ENCODE assay signal across 9 mouse cellular contexts in genomic region chr10:75951424-75952050, GRCm38 (mm10). TPM values are rescaled to one million over a fixed set of nuclear protein-coding genes. Genes with fewer than 3 reads are reported as not detected.
DNase-seq lines count a peak whose midpoint lies in the region; ATAC-seq lines count a peak whose summit lies in the region.
"Had no signal": no experiment of that assay in that cellular context is flagged by ENCODE, and none has a peak within 500 bp of the region (broad histone marks: within the 10 kb centered on the region; RNA-seq: fewer than 3 reads in every experiment).

No protein-coding gene starts in this region.

- WGBS in hindbrain, embryonic 15.5 days: 4% methylated on average over 13 of the region's 13 CpGs

- peak; percentile 79 for ATAC-seq in erythroblast, adult 5-6 weeks (replicated peaks; ENCODE audit: low FRiP score, poor library complexity, severe bottlenecking)
- 0 out of 2 replicates have a peak, but pooled peaks have one; percentile 21 for ATAC-seq in hindbrain, embryonic 15.5 days (ENCODE audit: low FRiP score, low read depth)

- peak overlapping the region; percentile 36 for H3K4me3 ChIP-seq in hindbrain, embryonic 15.5 days

- DNase-seq in gastrocnemius, postnatal 10 days: peak; percentile 41
- no peak for DNase-seq in gastrocnemius, postnatal 14 days
- DNase-seq in adipocyte (ENCODE audit: low spot score) (peak; percentile 82), liver (peak; percentile 63)
- DNase-seq in monocyte, adult 2 months (ENCODE audit: low read depth in 1 of 2, low spot score in 2 of 2): peak; percentile 9 to 30
- DNase-seq in ovary, postnatal 36 days (ENCODE audit: low spot score): no peak

- H3K9ac ChIP-seq in hindbrain, embryonic 15.5 days: peak overlapping the region; percentile 39; the same call in 1 of the 2 replicates

- H3K27ac ChIP-seq in hindbrain, embryonic 15.5 days (replicated peaks): no peak overlapping the region

- no peaks in the 10 kb centered on the region for H3K36me3 ChIP-seq in hindbrain, embryonic 15.5 days

- peak overlapping the region; percentile 74 for H3K4me2 ChIP-seq in hindbrain, embryonic 15.5 days

- intact Hi-C loops in gastrocnemius, postnatal 14 days (cut with DNase I; ENCODE audit: low total_unique reads): loop anchor here (2.0 kb wide), 1 partner anchor 209 kb away; no protein-coding TSS in a partner anchor

- peaks cover 6% of the 10 kb centered on the region; the same call in 1 of the 2 replicates for H3K27me3 ChIP-seq in hindbrain, embryonic 15.5 days

- H3K9me3 ChIP-seq in hindbrain, embryonic 15.5 days: no peaks in the 10 kb centered on the region

- H3K4me1 ChIP-seq in hindbrain, embryonic 15.5 days (replicated peaks): peaks cover 15% of the 10 kb centered on the region

RNA-seq across cellular contexts. Expression of gene Gm5134, which starts 2.8 kb away (rescaled TPM):
- not detected for total RNA-seq in gastrocnemius, postnatal 10 days (2021)
- not detected for total RNA-seq in gastrocnemius, postnatal 14 days (2021)
- total RNA-seq in erythroblast, adult 5-6 weeks (2015; ENCODE audit: low replicate concordance): not detected in 2 replicates
- total RNA-seq in erythroblast, adult 5-6 weeks (2017; ENCODE audit: low replicate concordance): 1.3 TPM in 1 of 2 replicates, not detected in the other
- not detected in 2 replicates for polyA plus RNA-seq in hindbrain, embryonic 15.5 days (2015; fragmentation: Nextera tagmentation; extraction: Ambion mirVana)
- total RNA-seq: adrenal gland, postnatal 36 days had no signal

RNA-seq across cellular contexts. Expression of gene Vpreb3, which starts 8.7 kb away (rescaled TPM):
- total RNA-seq in gastrocnemius, postnatal 10 days (2021): 1 to 10 TPM in 1 of 2 experiments, not detected in 1; 1.1 TPM
- not detected for total RNA-seq in gastrocnemius, postnatal 14 days (2021)
- not detected in 2 replicates for total RNA-seq in erythroblast, adult 5-6 weeks (2015; ENCODE audit: low replicate concordance)
- total RNA-seq in erythroblast, adult 5-6 weeks (2017; ENCODE audit: low replicate concordance): not detected in 2 replicates
- polyA plus RNA-seq in hindbrain, embryonic 15.5 days (2015; fragmentation: Nextera tagmentation; extraction: Ambion mirVana): 0.35 and 1.2 TPM in 2 replicates
- total RNA-seq: adrenal gland, postnatal 36 days had no signal

RNA-seq across cellular contexts. Expression of gene Gm867, which starts 11.1 kb away (rescaled TPM):
- under 1 TPM in 1 of 2 experiments, not detected in 1; 0.27 TPM for total RNA-seq in gastrocnemius, postnatal 10 days (2021)
- total RNA-seq in gastrocnemius, postnatal 14 days (2021): not detected
- 91.3 and 110 TPM in 2 replicates for total RNA-seq in erythroblast, adult 5-6 weeks (2015; ENCODE audit: low replicate concordance)
- total RNA-seq in erythroblast, adult 5-6 weeks (2017; ENCODE audit: low replicate concordance): 27.6 and 34.8 TPM in 2 replicates
- 1.1 and 1.6 TPM in 2 replicates for polyA plus RNA-seq in hindbrain, embryonic 15.5 days (2015; fragmentation: Nextera tagmentation; extraction: Ambion mirVana)

RNA-seq across cellular contexts. Expression of gene Mmp11, which starts 15.2 kb away (rescaled TPM):
- 1 to 10 TPM; 5.1 to 7.4 TPM for total RNA-seq in gastrocnemius, postnatal 10 days (2021)
- total RNA-seq in gastrocnemius, postnatal 14 days (2021): 1 to 10 TPM; 3.5 to 4.8 TPM
- not detected in 2 replicates for total RNA-seq in erythroblast, adult 5-6 weeks (2015; ENCODE audit: low replicate concordance)
- 1.1 TPM in 1 of 2 replicates, not detected in the other for total RNA-seq in erythroblast, adult 5-6 weeks (2017; ENCODE audit: low replicate concordance)
- 18.2 and 18.4 TPM in 2 replicates for polyA plus RNA-seq in hindbrain, embryonic 15.5 days (2015; fragmentation: Nextera tagmentation; extraction: Ambion mirVana)

RNA-seq across cellular contexts. Expression of gene Chchd10, which starts 18.6 kb away (rescaled TPM):
- 100 to 1,000 TPM; 592 to 715 TPM for total RNA-seq in gastrocnemius, postnatal 10 days (2021)
- 1,000 to 10,000 TPM in 1 of 2 experiments, 100 to 1,000 TPM in 1; 861 to 1,001 TPM for total RNA-seq in gastrocnemius, postnatal 14 days (2021)
- 33.2 and 46.5 TPM in 2 replicates for total RNA-seq in erythroblast, adult 5-6 weeks (2015; ENCODE audit: low replicate concordance)
- total RNA-seq in erythroblast, adult 5-6 weeks (2017; ENCODE audit: low replicate concordance): 27.2 and 33.2 TPM in 2 replicates
- 139 and 143 TPM in 2 replicates for polyA plus RNA-seq in hindbrain, embryonic 15.5 days (2015; fragmentation: Nextera tagmentation; extraction: Ambion mirVana)

Comparison
In these comparisons a context has a peak if more than half of its experiments do, and no peak if none do; other contexts are left out.
1. DNase-seq: peak in gastrocnemius, postnatal 10 days (single experiment), adipocyte (single experiment), liver (single experiment) and monocyte, adult 2 months (2 of 2); none in gastrocnemius, postnatal 14 days (single experiment) and ovary, postnatal 36 days (single experiment).
2. RNA of gene Gm867, which starts 11.1 kb away (total RNA-seq): 27.6 to 110 TPM in erythroblast, adult 5-6 weeks; 0.27 TPM in gastrocnemius, postnatal 10 days and not detected in gastrocnemius, postnatal 14 days; every median in the first group is over 10 times any median in the second.